Mouse (Mus musculus) 3T3-L1 (cell line): Measurements from ENCODE around the gene Obp1a.

ENCODE experiments used
- DNase-seq: peaks from one replicate; pipeline ENCODE4 v3.0.0-alpha.2; 2015; ENCODE audit warnings: low read depth, low spot score

Obp1a gene

GRCm38 (mm10) chrX:78091274-78091673, at the start of gene Obp1a:
Gene Obp1a, minus strand, starts transcription at chrX:78091374.
- no peak for DNase-seq

GRCm38 (mm10) chrX:78125167-78125566, 34.0 kb upstream of the Obp1a start, which contains the start of gene Gm5938:
Gene Gm5938, plus strand, starts transcription at chrX:78125467.
- no peak for DNase-seq
